Mouse (Mus musculus): Measurements from ENCODE around the gene Nmrk1. TPM values are rescaled to one million over a fixed set of nuclear protein-coding genes. Genes with fewer than 3 reads are reported as not detected.

The Nmrk1 gene
- polyA plus RNA-seq, 1 experiment from 2014 or later = 5.6 TPM

DNA sequence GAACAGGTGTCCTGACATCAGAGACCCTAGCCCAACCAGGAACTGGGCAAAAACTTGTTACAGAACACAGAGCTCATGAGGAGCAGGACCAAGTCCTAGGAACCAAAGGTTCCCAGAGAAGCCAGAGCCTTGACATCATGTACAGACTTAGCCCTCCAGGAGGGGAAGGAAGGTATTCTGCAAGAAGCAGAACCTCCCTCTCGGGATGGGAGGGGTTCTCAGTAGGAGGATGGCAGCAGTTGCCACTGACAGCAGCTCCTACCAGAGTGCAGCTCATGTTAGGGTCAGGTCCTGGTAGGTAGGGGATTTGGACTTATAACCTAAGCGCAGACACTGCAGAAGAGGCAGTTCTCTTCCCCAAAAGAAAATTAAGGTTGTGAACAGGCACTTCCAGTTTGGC is 7.9 kb upstream of the Nmrk1 start:
- 45% methylated on average over 2 of the region's 2 CpGs for WGBS (ENCODE audit: insufficient replicate concordance)
- H3K9ac ChIP-seq (ENCODE audit: low read depth, low read length) = no peak overlapping the region
- peaks cover 9% of the 10 kb centered on the region; the same call in 1 of the 2 replicates for H3K4me1 ChIP-seq (ENCODE audit: control insufficient read depth, low read depth, low read length)
- H3K9me3 ChIP-seq (replicated peaks; ENCODE audit: control insufficient read depth, low read length) = no peaks in the 10 kb centered on the region
- no peak overlapping the region for H3K27ac ChIP-seq (ENCODE audit: low read length)
- H3K4me2 ChIP-seq (ENCODE audit: low read depth, low read length) = no peak overlapping the region
- H3K4me3 ChIP-seq (ENCODE audit: low read depth, low read length) = no peak overlapping the region
- no peak for ATAC-seq (ENCODE audit: low read depth)
- no peaks in the 10 kb centered on the region for H3K27me3 ChIP-seq (ENCODE audit: control insufficient read depth, insufficient read depth, low read depth, low read length)
- no peaks in the 10 kb centered on the region for H3K36me3 ChIP-seq (ENCODE audit: control insufficient read depth, insufficient read depth)

DNA sequence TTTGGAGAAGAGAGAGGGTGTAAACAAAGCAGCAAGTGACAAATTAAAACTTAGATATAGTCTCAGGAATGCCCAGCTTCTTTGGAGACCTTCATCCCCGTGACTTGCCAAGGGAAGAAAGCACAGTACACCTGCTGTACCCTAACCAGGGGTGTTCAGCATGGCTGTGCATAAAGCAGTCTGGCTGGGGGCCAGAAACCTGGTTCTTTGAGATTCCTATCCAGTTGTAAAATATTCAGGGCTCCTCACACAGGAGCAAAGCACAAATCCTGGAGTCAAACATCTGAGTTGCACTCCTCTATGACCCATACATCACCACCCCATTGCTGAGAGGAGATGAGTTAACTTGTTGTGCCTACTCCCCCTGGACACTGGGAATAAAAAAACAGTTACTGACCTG is 2.2 kb upstream of the Nmrk1 start:
- H3K9ac ChIP-seq (ENCODE audit: low read depth, low read length) = no peak overlapping the region
- no peak overlapping the region for H3K4me3 ChIP-seq (ENCODE audit: low read depth, low read length)
- H3K4me1 ChIP-seq (ENCODE audit: control insufficient read depth, low read depth, low read length) = peaks cover 10% of the 10 kb centered on the region
- ATAC-seq (ENCODE audit: low read depth) = no peak
- 69% methylated on average over 1 of the region's 1 CpGs for WGBS (ENCODE audit: insufficient replicate concordance)
- H3K36me3 ChIP-seq (ENCODE audit: control insufficient read depth, insufficient read depth) = no peaks in the 10 kb centered on the region
- H3K4me2 ChIP-seq (ENCODE audit: low read depth, low read length) = no peak overlapping the region; the same call in 1 of the 2 replicates
- no peaks in the 10 kb centered on the region for H3K27me3 ChIP-seq (ENCODE audit: control insufficient read depth, insufficient read depth, low read depth, low read length)
- no peak overlapping the region for H3K27ac ChIP-seq (ENCODE audit: low read length)
- no peaks in the 10 kb centered on the region for H3K9me3 ChIP-seq (replicated peaks; ENCODE audit: control insufficient read depth, low read length)

DNA sequence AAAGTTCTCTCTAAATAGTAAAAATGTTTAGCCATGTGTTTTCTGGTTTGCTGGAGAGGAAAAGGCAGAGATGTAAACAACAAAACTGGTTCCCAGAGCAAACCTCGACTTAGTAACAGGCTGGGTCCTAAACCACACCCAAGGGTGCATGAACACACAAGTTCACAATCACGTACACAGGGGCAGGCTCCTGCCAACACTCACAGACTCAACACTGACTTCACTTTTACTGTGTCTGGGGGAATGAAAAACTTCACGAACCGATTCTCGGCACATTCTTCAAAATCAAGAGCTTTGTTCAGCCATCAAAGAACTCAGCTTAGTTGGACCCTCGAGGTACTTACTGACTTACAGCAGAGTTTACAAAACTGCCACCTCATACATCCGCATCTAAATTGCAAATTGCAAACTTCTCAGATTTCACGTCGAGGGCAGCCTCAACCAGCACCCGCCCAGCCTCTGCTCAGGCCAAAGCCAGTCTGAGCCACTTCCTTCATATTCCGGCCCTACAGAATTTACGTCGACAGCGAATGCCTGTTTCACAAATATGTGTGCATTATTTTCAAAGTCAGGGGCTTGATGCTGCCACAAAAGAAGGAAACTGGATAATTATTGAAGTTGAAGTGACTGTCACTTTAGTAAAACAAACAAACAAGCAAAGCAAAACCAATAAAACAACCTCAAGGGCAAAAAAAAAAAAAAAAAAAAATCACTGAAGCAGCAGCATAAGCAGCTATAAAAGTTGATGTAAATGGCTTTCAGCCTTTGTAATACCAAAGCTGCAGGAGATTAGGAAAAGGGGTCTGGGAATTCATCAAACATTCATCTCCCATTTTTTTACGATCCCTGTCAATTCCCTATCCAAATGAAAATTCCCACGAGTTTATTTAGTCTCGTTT is 1.3 kb upstream of the Nmrk1 start:
- peaks cover 10% of the 10 kb centered on the region for H3K4me1 ChIP-seq (ENCODE audit: control insufficient read depth, low read depth, low read length)
- peak overlapping the region; percentile 90 for H3K4me3 ChIP-seq (ENCODE audit: low read depth, low read length)
- H3K36me3 ChIP-seq (ENCODE audit: control insufficient read depth, insufficient read depth) = no peaks in the 10 kb centered on the region
- peak overlapping the region; percentile 92 for H3K27ac ChIP-seq (ENCODE audit: low read length)
- no peaks in the 10 kb centered on the region for H3K27me3 ChIP-seq (ENCODE audit: control insufficient read depth, insufficient read depth, low read depth, low read length)
- H3K4me2 ChIP-seq (ENCODE audit: low read depth, low read length) = peak overlapping the region; percentile 78
- no peaks in the 10 kb centered on the region for H3K9me3 ChIP-seq (replicated peaks; ENCODE audit: control insufficient read depth, low read length)
- peak overlapping the region; percentile 87 for H3K9ac ChIP-seq (ENCODE audit: low read depth, low read length)
- 10% methylated on average over 17 of the region's 17 CpGs for WGBS (ENCODE audit: insufficient replicate concordance)
- ATAC-seq (ENCODE audit: low read depth) = no peak

DNA sequence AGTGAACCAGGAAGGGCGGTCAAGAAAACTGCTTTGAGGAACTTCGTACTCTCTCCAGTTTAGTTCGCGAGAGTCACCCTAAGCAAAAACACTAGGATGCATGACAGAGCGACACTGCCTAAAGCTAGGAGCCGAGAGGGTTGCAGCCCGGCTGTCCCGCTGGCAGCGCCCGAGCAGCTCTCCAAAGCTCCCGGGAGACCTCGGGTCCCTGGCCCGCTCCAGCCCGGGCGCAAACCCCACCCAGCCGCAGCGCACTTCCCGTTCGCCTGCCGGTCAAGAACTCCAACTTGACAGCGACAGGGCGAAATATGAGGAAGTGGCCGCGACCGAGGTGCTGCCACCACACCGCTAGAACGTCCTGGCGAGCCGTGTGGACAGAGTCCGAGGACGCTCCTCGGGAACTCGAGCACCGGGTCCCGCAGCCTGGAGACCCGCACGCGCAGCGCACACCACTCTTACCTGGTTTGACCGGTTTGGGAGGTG is 548 bp upstream of the Nmrk1 start:
- ATAC-seq (ENCODE audit: low read depth) = peak; percentile 67
- under 1% methylated on average over 40 of the region's 40 CpGs for WGBS (ENCODE audit: insufficient replicate concordance)
- Histone ChIP-seq H3K9ac (ENCODE audit: low read depth, low read length) (peak overlapping the region; percentile 87), H3K27me3 (ENCODE audit: control insufficient read depth, insufficient read depth, low read depth, low read length) (no peaks in the 10 kb centered on the region), H3K4me3 (ENCODE audit: low read depth, low read length) (peak overlapping the region; percentile 90), H3K4me1 (ENCODE audit: control insufficient read depth, low read depth, low read length) (peaks cover 10% of the 10 kb centered on the region), H3K4me2 (ENCODE audit: low read depth, low read length) (peak overlapping the region; percentile 78), H3K9me3 (replicated peaks; ENCODE audit: control insufficient read depth, low read length) (no peaks in the 10 kb centered on the region), H3K36me3 (ENCODE audit: control insufficient read depth, insufficient read depth) (no peaks in the 10 kb centered on the region), H3K27ac (ENCODE audit: low read length) (peak overlapping the region; percentile 92)

DNA sequence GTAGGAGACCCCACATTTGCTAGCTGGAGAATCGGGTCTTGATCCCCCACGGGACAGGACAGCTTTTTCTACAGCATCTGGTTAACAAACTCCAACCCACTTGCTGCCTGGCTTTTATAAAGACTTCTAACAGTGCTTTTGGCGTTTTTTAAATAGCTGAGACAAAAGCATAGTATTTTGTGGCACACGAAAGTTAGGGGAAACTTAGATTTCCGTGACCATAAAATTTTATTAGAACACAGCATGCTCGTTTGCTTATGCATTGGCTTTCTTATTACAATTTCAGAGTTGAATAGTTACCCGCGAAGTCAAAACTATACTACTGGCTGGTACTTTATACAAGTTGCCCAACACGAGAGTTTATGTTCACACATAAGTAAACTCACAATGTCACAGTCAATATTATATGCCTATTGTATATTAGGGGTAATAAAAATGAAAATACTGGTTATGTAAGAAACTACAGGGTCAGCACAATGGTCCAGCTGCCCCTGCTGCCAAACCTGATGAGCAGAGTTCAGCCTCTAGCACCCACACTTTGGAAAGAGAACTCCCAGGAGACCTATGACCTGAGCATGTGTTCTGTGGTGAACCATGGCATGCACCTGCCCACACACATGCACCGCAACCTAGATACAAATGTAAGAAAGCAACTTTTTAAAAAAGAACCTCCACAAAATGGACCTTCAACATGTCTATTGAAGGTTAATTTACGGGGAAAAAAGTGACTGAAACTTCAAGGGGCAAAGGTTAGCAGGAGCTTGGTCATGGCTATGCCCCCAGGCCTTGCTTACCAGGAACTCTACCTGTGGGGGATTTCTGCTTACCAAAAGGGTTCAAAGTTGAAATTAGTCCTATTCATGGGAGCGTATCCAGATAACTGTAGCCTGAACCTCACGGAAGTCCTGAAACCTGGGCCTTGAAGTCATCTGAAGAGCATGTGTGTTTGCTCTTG is 758 bp downstream of the Nmrk1 start:
- peaks cover 10% of the 10 kb centered on the region for H3K4me1 ChIP-seq (ENCODE audit: control insufficient read depth, low read depth, low read length)
- no peaks in the 10 kb centered on the region for H3K9me3 ChIP-seq (replicated peaks; ENCODE audit: control insufficient read depth, low read length)
- H3K27ac ChIP-seq (ENCODE audit: low read length) = no peak overlapping the region
- no peaks in the 10 kb centered on the region for H3K27me3 ChIP-seq (ENCODE audit: control insufficient read depth, insufficient read depth, low read depth, low read length)
- peak overlapping the region; percentile 78 for H3K4me2 ChIP-seq (ENCODE audit: low read depth, low read length)
- peak overlapping the region; percentile 54 for H3K9ac ChIP-seq (ENCODE audit: low read depth, low read length)
- H3K36me3 ChIP-seq (ENCODE audit: control insufficient read depth, insufficient read depth) = no peaks in the 10 kb centered on the region
- 53% methylated on average over 13 of the region's 13 CpGs for WGBS (ENCODE audit: insufficient replicate concordance)
- ATAC-seq (ENCODE audit: low read depth) = no peak
- H3K4me3 ChIP-seq (ENCODE audit: low read depth, low read length) = peak overlapping the region; percentile 90

DNA sequence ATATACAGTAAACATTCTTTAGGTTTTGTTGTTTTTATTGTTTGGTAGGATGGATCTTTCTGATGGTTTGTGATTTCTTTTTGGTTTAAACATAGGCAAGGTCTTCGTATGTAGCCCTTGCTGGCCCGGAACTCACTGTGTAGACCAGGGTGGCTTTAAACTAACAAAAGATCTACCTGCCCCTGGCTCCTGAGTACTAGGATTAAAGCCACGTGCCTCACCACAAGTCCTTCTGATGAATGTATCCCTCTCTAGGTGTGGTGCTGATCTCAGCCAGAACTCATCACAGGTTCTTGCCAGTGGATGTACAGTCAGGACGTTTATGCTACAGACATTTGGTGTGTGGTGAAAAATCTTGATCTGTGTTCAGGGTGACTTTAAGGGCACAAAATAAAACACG is 6.2 kb downstream of the Nmrk1 start:
- Histone ChIP-seq H3K9ac (ENCODE audit: low read depth, low read length) (no peak overlapping the region), H3K27ac (ENCODE audit: low read length) (no peak overlapping the region), H3K9me3 (replicated peaks; ENCODE audit: control insufficient read depth, low read length) (no peaks in the 10 kb centered on the region), H3K36me3 (ENCODE audit: control insufficient read depth, insufficient read depth) (no peaks in the 10 kb centered on the region), H3K4me1 (ENCODE audit: control insufficient read depth, low read depth, low read length) (no peaks in the 10 kb centered on the region), H3K4me2 (ENCODE audit: low read depth, low read length) (no peak overlapping the region), H3K4me3 (ENCODE audit: low read depth, low read length) (no peak overlapping the region), H3K27me3 (ENCODE audit: control insufficient read depth, insufficient read depth, low read depth, low read length) (no peaks in the 10 kb centered on the region)
- WGBS (ENCODE audit: insufficient replicate concordance) = 67% methylated on average over 5 of the region's 5 CpGs
- ATAC-seq (ENCODE audit: low read depth) = no peak

DNA sequence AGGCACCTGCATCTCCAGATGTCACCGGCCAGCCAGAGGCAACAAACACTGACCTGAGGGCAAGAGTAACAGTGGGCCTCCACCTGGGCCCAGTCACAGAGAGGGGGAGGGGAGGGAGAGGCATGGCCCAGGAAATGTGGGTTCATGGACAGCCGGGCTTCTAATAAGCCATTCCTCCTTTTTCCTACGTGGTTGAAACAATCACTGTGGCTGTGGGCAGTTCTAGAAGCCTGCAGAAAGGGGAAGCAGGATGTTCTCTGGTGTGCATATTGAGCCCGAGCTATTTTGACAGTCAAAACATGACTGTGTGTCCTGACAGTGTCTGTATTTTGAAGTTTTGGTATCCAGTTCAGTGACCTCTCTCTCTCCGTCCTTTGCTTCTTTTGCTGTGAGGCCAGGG is 7.2 kb downstream of the Nmrk1 start:
- Histone ChIP-seq H3K4me3 (ENCODE audit: low read depth, low read length) (no peak overlapping the region), H3K4me1 (ENCODE audit: control insufficient read depth, low read depth, low read length) (peaks cover 7% of the 10 kb centered on the region), H3K4me2 (ENCODE audit: low read depth, low read length) (no peak overlapping the region), H3K9ac (ENCODE audit: low read depth, low read length) (no peak overlapping the region), H3K36me3 (ENCODE audit: control insufficient read depth, insufficient read depth) (no peaks in the 10 kb centered on the region), H3K27me3 (ENCODE audit: control insufficient read depth, insufficient read depth, low read depth, low read length) (no peaks in the 10 kb centered on the region), H3K27ac (ENCODE audit: low read length) (no peak overlapping the region), H3K9me3 (replicated peaks; ENCODE audit: control insufficient read depth, low read length) (no peaks in the 10 kb centered on the region)
- 28% methylated on average over 5 of the region's 5 CpGs for WGBS (ENCODE audit: insufficient replicate concordance)
- no peak for ATAC-seq (ENCODE audit: low read depth)

DNA sequence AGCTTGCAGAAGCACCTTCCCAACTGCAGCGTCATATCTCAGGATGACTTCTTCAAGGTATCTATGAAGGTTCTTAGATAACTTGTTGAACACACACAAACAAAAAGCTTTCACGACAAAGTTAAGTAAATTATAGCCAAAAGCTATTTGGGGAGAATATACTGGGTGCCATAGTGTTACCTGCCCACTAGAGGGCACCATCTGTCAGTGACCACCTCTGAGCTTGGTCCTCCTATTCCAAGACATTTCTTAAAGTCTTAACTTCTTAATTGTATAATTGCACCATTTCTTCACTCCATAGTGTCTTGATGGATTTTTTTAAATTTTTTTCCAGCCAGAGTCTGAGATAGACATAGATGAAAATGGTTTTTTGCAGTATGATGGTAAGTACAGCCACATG is 7.8 kb downstream of the Nmrk1 start:
- no peak overlapping the region for H3K9ac ChIP-seq (ENCODE audit: low read depth, low read length)
- no peak for ATAC-seq (ENCODE audit: low read depth)
- WGBS (ENCODE audit: insufficient replicate concordance) = 39% methylated on average over 2 of the region's 2 CpGs

More for the DNA sequence above, 7.8 kb downstream of the Nmrk1 start:
- no peak overlapping the region for H3K27ac ChIP-seq (ENCODE audit: low read length)
- no peaks in the 10 kb centered on the region for H3K27me3 ChIP-seq (ENCODE audit: control insufficient read depth, insufficient read depth, low read depth, low read length)
- H3K9me3 ChIP-seq (replicated peaks; ENCODE audit: control insufficient read depth, low read length) = no peaks in the 10 kb centered on the region
- no peak overlapping the region for H3K4me3 ChIP-seq (ENCODE audit: low read depth, low read length)
- H3K36me3 ChIP-seq (ENCODE audit: control insufficient read depth, insufficient read depth) = no peaks in the 10 kb centered on the region
- H3K4me1 ChIP-seq (ENCODE audit: control insufficient read depth, low read depth, low read length) = peaks cover 12% of the 10 kb centered on the region
- no peak overlapping the region for H3K4me2 ChIP-seq (ENCODE audit: low read depth, low read length)
